Mouse (Mus musculus) small intestine, adult 2 months (tissue): ENCODE measurements around the gene Tma7.

ENCODE experiments used
- CTCF ChIP-seq: fragments of 200-500 bp; IDR thresholded peaks from 2 replicates; pipeline ENCODE4 v1.5.1; 2012; ENCODE audit warnings: low read depth, mild to moderate bottlenecking, control low read depth, inconsistent platforms, low read length, moderate library complexity, mixed read lengths; ENCODE audit not compliant: insufficient replicate concordance, insufficient read length; ENCODE audit errors: extremely low read depth
- POLR2A ChIP-seq: fragments of 200-500 bp; IDR thresholded peaks from 2 replicates; pipeline ENCODE4 v1.6.1; 2012; ENCODE audit warnings: low read depth, mild to moderate bottlenecking, control low read depth, inconsistent platforms, low read length, moderate library complexity

DNA sequence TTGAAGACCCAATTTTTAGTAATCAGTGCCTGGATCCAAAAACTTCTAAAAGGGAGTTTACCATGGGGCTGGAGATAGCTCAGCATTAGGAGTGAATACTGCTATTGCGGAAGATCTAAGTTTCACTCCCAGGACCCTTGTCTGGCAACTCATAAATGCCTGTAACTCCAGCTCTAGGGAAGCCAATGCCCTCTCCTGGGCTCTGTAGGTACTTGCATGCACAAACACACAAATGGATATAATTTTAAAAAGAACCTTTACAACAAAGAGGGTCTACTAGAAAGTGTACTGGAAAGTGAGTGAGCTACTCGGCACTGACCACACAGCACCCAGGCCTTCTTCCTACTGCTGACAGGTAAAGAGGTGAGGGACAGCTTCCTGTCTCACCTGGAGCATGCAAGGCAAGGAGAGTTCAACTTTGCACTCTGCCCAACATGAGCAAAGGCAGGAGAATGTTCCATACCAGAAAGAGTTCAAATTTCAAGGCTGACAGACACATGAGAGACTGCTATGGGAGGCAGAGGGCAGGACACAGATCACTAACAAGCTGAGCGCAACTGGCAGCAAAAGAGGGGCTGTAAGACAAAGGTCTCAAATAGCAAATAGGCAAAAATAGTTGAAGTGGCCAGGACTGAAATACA lies 14.2 kb downstream of the Tma7 start:
- peak; percentile 5; the same call in 1 of the 2 replicates for TF ChIP-seq CTCF
- TF ChIP-seq POLR2A = no peak
